ENCODE assay signal across 9 mouse cellular contexts in the genomic region with DNA sequence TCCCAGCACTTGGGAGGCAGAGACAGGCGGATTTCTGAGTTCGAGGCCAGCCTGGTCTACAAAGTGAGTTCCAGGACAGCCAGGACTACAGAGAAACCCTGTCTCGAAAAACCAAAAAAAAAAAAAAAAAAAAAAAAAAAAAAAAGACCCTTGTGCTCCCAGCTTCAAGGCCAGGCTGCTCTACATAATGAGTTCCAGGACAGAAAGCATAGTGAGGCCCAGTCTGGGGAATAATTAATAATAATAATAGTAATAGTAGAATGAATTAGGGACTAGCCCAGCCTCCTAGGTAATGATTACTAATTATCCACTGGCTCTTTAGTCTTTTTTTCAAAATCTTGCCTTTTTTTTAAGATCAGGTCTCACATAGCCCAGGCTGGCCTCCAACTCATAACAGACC. TPM values are rescaled to one million over a fixed set of nuclear protein-coding genes. Genes with fewer than 3 reads are reported as not detected.
A peak's percentile ranks its signal among the peaks of the same experiment; 100 is the strongest.
DNase-seq lines count a peak whose midpoint lies in the region; ATAC-seq and TF ChIP-seq lines count a peak whose summit lies in the region.
"Not testable (repeated sequence)": the region's sequence is repeated elsewhere in the genome, so short reads cannot be mapped to it uniquely, and the experiment has no call there.
"Had no signal": no experiment of that assay in that cellular context is flagged by ENCODE, and none has a peak within 500 bp of the region (broad histone marks: within the 10 kb centered on the region; RNA-seq: fewer than 3 reads in every experiment).

No protein-coding gene starts in this region.

- 67% methylated on average over 2 of the region's 3 CpGs for WGBS in embryonic facial prominence, embryonic 13.5 days
- WGBS in heart, adult 2 months = no CpG with 5 or more reads among the region's 3 CpGs
- WGBS in hindbrain, embryonic 12.5 days = 94% methylated on average over 2 of the region's 3 CpGs
- 90% methylated on average over 2 of the region's 3 CpGs for WGBS in kidney, embryonic 15.5 days
- WGBS in liver, embryonic 11.5 days = 71% methylated on average over 2 of the region's 3 CpGs
- WGBS in neural tube, embryonic 15.5 days = 81% methylated on average over 2 of the region's 3 CpGs

- H3K9me3 ChIP-seq in embryonic facial prominence, embryonic 13.5 days; hindbrain, embryonic 12.5 days (replicated peaks); kidney, embryonic 15.5 days (replicated peaks); liver, embryonic 11.5 days (ENCODE audit: control insufficient read depth, low read length); megakaryocyte, embryonic 14.5 days; neural tube, embryonic 15.5 days (replicated peaks): not testable (repeated sequence)

- H3K27me3 ChIP-seq in embryonic facial prominence, embryonic 13.5 days; heart, adult 2 months (ENCODE audit: control insufficient read depth, insufficient read depth, low read length); kidney, embryonic 15.5 days; liver, embryonic 11.5 days (replicated peaks; ENCODE audit: control insufficient read depth, insufficient read depth, low read length): not testable (repeated sequence)
- 0 out of 2 replicates have a peak, but pooled peaks cover 13% of the 10 kb centered on the region for H3K27me3 ChIP-seq in hindbrain, embryonic 12.5 days
- peaks cover 29% of the 10 kb centered on the region for H3K27me3 ChIP-seq in megakaryocyte, embryonic 14.5 days (replicated peaks)
- peaks cover 13% of the 10 kb centered on the region; the same call in 1 of the 2 replicates for H3K27me3 ChIP-seq in neural tube, embryonic 15.5 days (replicated peaks)

- not testable (repeated sequence) for H3K79me2 ChIP-seq in heart, adult 2 months (replicated peaks; ENCODE audit: control insufficient read depth, insufficient read depth, low read length)

- TF ChIP-seq POLR2A in heart, adult 2 months (IDR thresholded peaks at IDR 0.05; ENCODE audit: insufficient read depth, low read depth, low read length) = not testable (repeated sequence)

- not testable (repeated sequence) for ATAC-seq in embryonic facial prominence, embryonic 13.5 days (ENCODE audit: insufficient number of reproducible peaks, insufficient read depth, low FRiP score, low TSS enrichment, low read depth); hindbrain, embryonic 12.5 days (ENCODE audit: low FRiP score); kidney, embryonic 15.5 days (replicated peaks; ENCODE audit: low FRiP score); neural tube, embryonic 15.5 days (ENCODE audit: low FRiP score)
- 0 out of 2 replicates have a peak, but pooled peaks have one; percentile 8 for ATAC-seq in liver, embryonic 11.5 days (replicated peaks; ENCODE audit: low FRiP score)

- not testable (repeated sequence) for TF ChIP-seq EP300 in heart, adult 2 months (IDR thresholded peaks at IDR 0.05; ENCODE audit: insufficient read depth, low read depth, low read length)

- peaks cover 43% of the 10 kb centered on the region for H3K4me1 ChIP-seq in embryonic facial prominence, embryonic 13.5 days
- H3K4me1 ChIP-seq in heart, adult 2 months (ENCODE audit: control insufficient read depth, insufficient read depth, low read length) = peaks cover 11% of the 10 kb centered on the region
- H3K4me1 ChIP-seq in hindbrain, embryonic 12.5 days = peaks cover 51% of the 10 kb centered on the region
- peaks cover 67% of the 10 kb centered on the region for H3K4me1 ChIP-seq in kidney, embryonic 15.5 days
- H3K4me1 ChIP-seq in liver, embryonic 11.5 days (replicated peaks; ENCODE audit: control insufficient read depth, insufficient read depth, low read length) = peaks cover 38% of the 10 kb centered on the region
- peaks cover 89% of the 10 kb centered on the region for H3K4me1 ChIP-seq in megakaryocyte, embryonic 14.5 days
- peaks cover 58% of the 10 kb centered on the region for H3K4me1 ChIP-seq in neural tube, embryonic 15.5 days

- not testable (repeated sequence) for H3K27ac ChIP-seq in embryonic facial prominence, embryonic 13.5 days; heart, adult 2 months; hindbrain, embryonic 12.5 days; liver, embryonic 11.5 days (ENCODE audit: low read depth, low read length); neural tube, embryonic 15.5 days (replicated peaks)
- H3K27ac ChIP-seq in kidney, embryonic 15.5 days = peak overlapping the region; percentile 58; the same call in 1 of the 2 replicates

- intact Hi-C loops in heart, adult 2 months (cut with DNase I) = loop anchor here (5.0 kb wide), 2 partner anchors 53 to 113 kb away; partner anchors contain the start of gene Dnaic2

- not testable (repeated sequence) for H3K9ac ChIP-seq in embryonic facial prominence, embryonic 13.5 days; heart, adult 2 months (ENCODE audit: low read depth, low read length); hindbrain, embryonic 12.5 days; kidney, embryonic 15.5 days; liver, embryonic 11.5 days (ENCODE audit: low read depth, low read length); neural tube, embryonic 15.5 days (replicated peaks)

- H3K4me2 ChIP-seq in embryonic facial prominence, embryonic 13.5 days = peak overlapping the region; percentile 93
- peak overlapping the region; percentile 88 for H3K4me2 ChIP-seq in hindbrain, embryonic 12.5 days (replicated peaks)
- H3K4me2 ChIP-seq in kidney, embryonic 15.5 days = peak overlapping the region; percentile 92
- H3K4me2 ChIP-seq in liver, embryonic 11.5 days = peak overlapping the region; percentile 100; the same call in 1 of the 2 replicates
- peak overlapping the region; percentile 84 for H3K4me2 ChIP-seq in neural tube, embryonic 15.5 days

- H3K4me3 ChIP-seq in embryonic facial prominence, embryonic 13.5 days = peak overlapping the region; percentile 63
- peak overlapping the region; percentile 83; the same call in 1 of the 2 replicates for H3K4me3 ChIP-seq in heart, adult 2 months
- not testable (repeated sequence) for H3K4me3 ChIP-seq in hindbrain, embryonic 12.5 days
- H3K4me3 ChIP-seq in kidney, embryonic 15.5 days (replicated peaks) = peak overlapping the region; percentile 66
- 0 out of 2 replicates have a peak overlapping the region, but pooled peaks have one; percentile 69 for H3K4me3 ChIP-seq in liver, embryonic 11.5 days (ENCODE audit: low read depth, low read length)
- peak overlapping the region; percentile 96 for H3K4me3 ChIP-seq in megakaryocyte, embryonic 14.5 days (replicated peaks)
- 0 out of 2 replicates have a peak overlapping the region, but pooled peaks have one; percentile 50 for H3K4me3 ChIP-seq in neural tube, embryonic 15.5 days (replicated peaks)

- not testable (repeated sequence) for DNase-seq in heart, adult 2 months; liver, embryonic 11.5 days (ENCODE audit: low spot score)

- H3K36me3 ChIP-seq in embryonic facial prominence, embryonic 13.5 days = peaks cover 42% of the 10 kb centered on the region
- H3K36me3 ChIP-seq in heart, adult 2 months (ENCODE audit: control insufficient read depth, insufficient read depth, low read length) = not testable (repeated sequence)
- peaks cover 37% of the 10 kb centered on the region for H3K36me3 ChIP-seq in hindbrain, embryonic 12.5 days
- H3K36me3 ChIP-seq in kidney, embryonic 15.5 days = peaks cover 42% of the 10 kb centered on the region
- H3K36me3 ChIP-seq in liver, embryonic 11.5 days (ENCODE audit: control insufficient read depth, insufficient read depth, low read length) = peaks cover 27% of the 10 kb centered on the region
- peaks cover 47% of the 10 kb centered on the region for H3K36me3 ChIP-seq in megakaryocyte, embryonic 14.5 days (replicated peaks; ENCODE audit: low read length)
- peaks cover 26% of the 10 kb centered on the region for H3K36me3 ChIP-seq in neural tube, embryonic 15.5 days

- TF ChIP-seq CTCF in heart, adult 2 months (IDR thresholded peaks at IDR 0.05) = not testable (repeated sequence)

RNA-seq across cellular contexts. Expression of gene Ttyh2, which starts 0.4 kb away (rescaled TPM):
- polyA plus RNA-seq in embryonic facial prominence, embryonic 13.5 days (2015; fragmentation: Nextera tagmentation; extraction: Ambion mirVana) = 17.1 and 18.2 TPM in 2 replicates
- 1 to 10 TPM; 4.3 to 4.9 TPM for total RNA-seq in heart, adult 2 months (2021)
- 6.3 and 7.5 TPM in 2 replicates for polyA plus RNA-seq in heart, adult 2 months (2012; rRNA removed)
- polyA plus RNA-seq in hindbrain, embryonic 12.5 days (2016; fragmentation: Nextera tagmentation; extraction: Ambion mirVana) = 18.0 and 23.8 TPM in 2 replicates
- 15.2 and 15.8 TPM in 2 replicates for polyA plus RNA-seq in kidney, embryonic 15.5 days (2015; fragmentation: Nextera tagmentation; extraction: Ambion mirVana)
- polyA plus RNA-seq in liver, embryonic 11.5 days (2014; fragmentation: Nextera tagmentation; extraction: Ambion mirVana) = 7.1 and 7.4 TPM in 2 replicates
- polyA plus RNA-seq in megakaryocyte, embryonic 14.5 days (2012; ENCODE audit: insufficient read depth, low replicate concordance) = 2.7 and 5.8 TPM in 2 replicates
- 30.0 and 31.0 TPM in 2 replicates for polyA plus RNA-seq in neural tube, embryonic 15.5 days (2015; fragmentation: Nextera tagmentation; extraction: Ambion mirVana)

RNA-seq across cellular contexts. Expression of gene Rpl38, which starts 6.5 kb away (rescaled TPM):
- 1,049 and 1,157 TPM in 2 replicates for polyA plus RNA-seq in embryonic facial prominence, embryonic 13.5 days (2015; fragmentation: Nextera tagmentation; extraction: Ambion mirVana)
- 100 to 1,000 TPM; 587 to 660 TPM for total RNA-seq in heart, adult 2 months (2021)
- 335 and 344 TPM in 2 replicates for polyA plus RNA-seq in heart, adult 2 months (2012; rRNA removed)
- polyA plus RNA-seq in hindbrain, embryonic 12.5 days (2016; fragmentation: Nextera tagmentation; extraction: Ambion mirVana) = 787 and 856 TPM in 2 replicates
- polyA plus RNA-seq in kidney, embryonic 15.5 days (2015; fragmentation: Nextera tagmentation; extraction: Ambion mirVana) = 1,080 and 1,196 TPM in 2 replicates
- 1,440 and 1,641 TPM in 2 replicates for polyA plus RNA-seq in liver, embryonic 11.5 days (2014; fragmentation: Nextera tagmentation; extraction: Ambion mirVana)
- polyA plus RNA-seq in megakaryocyte, embryonic 14.5 days (2012; ENCODE audit: insufficient read depth, low replicate concordance) = 64.8 and 417 TPM in 2 replicates
- 804 and 844 TPM in 2 replicates for polyA plus RNA-seq in neural tube, embryonic 15.5 days (2015; fragmentation: Nextera tagmentation; extraction: Ambion mirVana)

RNA-seq across cellular contexts. Expression of gene Dnaic2, which starts 52.4 kb away (rescaled TPM):
- 1.1 TPM in 2 replicates for polyA plus RNA-seq in embryonic facial prominence, embryonic 13.5 days (2015; fragmentation: Nextera tagmentation; extraction: Ambion mirVana)
- under 1 TPM; 0.16 to 0.18 TPM for total RNA-seq in heart, adult 2 months (2021)
- 0.44 and 1.5 TPM in 2 replicates for polyA plus RNA-seq in heart, adult 2 months (2012; rRNA removed)
- polyA plus RNA-seq in hindbrain, embryonic 12.5 days (2016; fragmentation: Nextera tagmentation; extraction: Ambion mirVana) = 3.3 and 4.5 TPM in 2 replicates
- 0.41 and 0.56 TPM in 2 replicates for polyA plus RNA-seq in kidney, embryonic 15.5 days (2015; fragmentation: Nextera tagmentation; extraction: Ambion mirVana)
- not detected in 2 replicates for polyA plus RNA-seq in liver, embryonic 11.5 days (2014; fragmentation: Nextera tagmentation; extraction: Ambion mirVana)
- 7.0 TPM in 1 of 2 replicates, not detected in the other for polyA plus RNA-seq in megakaryocyte, embryonic 14.5 days (2012; ENCODE audit: insufficient read depth, low replicate concordance)
- 1.7 and 1.9 TPM in 2 replicates for polyA plus RNA-seq in neural tube, embryonic 15.5 days (2015; fragmentation: Nextera tagmentation; extraction: Ambion mirVana)
- total RNA-seq: hematopoietic stem cell, adult 5-6 weeks; megakaryocyte progenitor cell, adult 5-6 weeks had no signal
